Mouse (Mus musculus) MEL-GATA-1-ER (cell line): ENCODE results near the gene Gtsf1.

Experiments
- DNase-seq: peaks from one replicate; pipeline ENCODE4 v3.0.0-alpha.2; 2012; ENCODE audit warnings: low read depth; ENCODE audit errors: extremely low read depth

The Gtsf1 gene

GRCm38 (mm10) chr15:103357817-103358216 is 72.5 kb downstream of the Gtsf1 start:
- DNase-seq, result no peak

GRCm38 (mm10) chr15:103356130-103356529 is 74.1 kb downstream of the Gtsf1 start:
- no peak for DNase-seq

GRCm38 (mm10) chr15:103355420-103355819 is 74.8 kb downstream of the Gtsf1 start:
- DNase-seq, result no peak

GRCm38 (mm10) chr15:103354690-103355089 is 75.6 kb downstream of the Gtsf1 start:
- DNase-seq, result no peak

- no peak for DNase-seq
Measured at GRCm38 (mm10) chr15:103353511-103354256, 76.6 kb downstream of the Gtsf1 start.

GRCm38 (mm10) chr15:103352856-103353255 is 77.4 kb downstream of the Gtsf1 start:
- no peak for DNase-seq
